Mouse (Mus musculus) inflammation-experienced regulatory T-cells, adult 6 months (primary cell): Measurements from ENCODE around the gene Hoxc6. TPM values are rescaled to one million over a fixed set of nuclear protein-coding genes. Genes with fewer than 3 reads are reported as not detected.

ENCODE experiments used
- ATAC-seq: one replicate; pipeline ENCODE4 v1.8.0; 2017
- polyA plus RNA-seq, 3 experiments: library from polyadenylated mRNA; unstranded; fragments of 100-300 nt; shearing (Covaris generic); gene quantifications; one replicate each; pipeline ENCODE4 v1.2.1; 2017

Gene Hoxc6
- polyA plus RNA-seq, 3 experiments from 2014 or later, result not detected

DNA sequence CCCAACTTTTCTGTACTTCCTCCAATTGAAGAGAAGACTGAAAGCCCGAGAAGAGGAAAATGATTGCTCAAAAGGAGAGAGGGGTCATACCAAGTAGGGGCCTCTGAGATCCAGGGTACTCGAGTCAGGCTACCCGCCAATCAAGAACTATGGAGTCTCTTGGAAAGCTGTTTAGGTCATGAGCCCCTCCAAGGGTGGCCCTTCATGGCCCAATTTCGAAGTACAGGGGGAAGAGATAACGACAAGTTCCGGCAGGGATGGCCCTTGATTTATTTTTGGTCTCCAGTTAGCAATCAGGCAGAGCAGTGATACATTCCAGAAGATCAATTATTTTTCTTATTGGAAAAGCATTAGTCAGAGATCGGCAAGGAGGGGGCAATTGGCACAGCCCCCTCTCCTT lies 6.3 kb upstream of the Hoxc6 start:
- no peak for ATAC-seq

- no peak for ATAC-seq
Measured at GRCm38 (mm10) chr15:102992206-102992605, 5.9 kb upstream of the Hoxc6 start.

DNA sequence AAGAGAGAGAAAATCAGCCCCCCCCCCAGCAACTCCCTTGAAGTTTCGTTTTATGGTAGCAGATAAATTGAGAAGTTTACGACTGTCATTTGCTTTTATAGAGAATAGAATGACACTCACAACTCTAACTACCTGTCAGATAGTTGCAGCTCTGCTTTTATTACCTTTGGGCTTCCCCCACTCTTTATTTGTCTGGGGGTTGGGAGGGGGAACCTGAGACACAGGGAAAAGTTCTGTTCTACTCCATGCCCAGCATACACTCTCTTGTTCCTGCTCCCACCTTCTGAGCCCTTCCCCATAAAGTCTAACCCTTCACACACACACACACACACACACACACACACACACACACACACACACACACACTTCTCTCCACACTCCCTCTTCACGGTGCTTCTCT lies 5.2 kb upstream of the Hoxc6 start:
- ATAC-seq, result no peak

DNA sequence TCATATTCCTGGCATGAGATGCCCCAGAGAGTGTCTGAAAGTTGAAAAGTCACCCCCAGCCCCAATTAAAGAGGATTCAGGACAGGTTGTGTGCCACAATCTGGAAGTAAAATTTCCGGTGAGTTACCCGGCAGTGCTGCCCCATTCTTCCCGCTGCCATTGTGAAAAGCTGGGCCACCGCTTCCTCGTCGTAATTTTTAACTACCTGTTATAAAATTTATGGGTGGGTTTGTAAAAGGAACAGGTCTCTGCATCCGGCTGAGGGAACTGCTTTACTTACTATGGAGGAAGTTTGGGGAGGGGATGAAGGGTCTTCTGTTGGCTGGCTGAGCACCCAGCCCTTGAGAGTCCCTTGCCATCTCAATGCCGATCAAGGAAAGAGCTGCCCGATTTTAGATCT lies 1.5 kb upstream of the Hoxc6 start:
- no peak for ATAC-seq

- no peak for ATAC-seq
Measured at GRCm38 (mm10) chr15:102997431-102997830, 626 bp upstream of the Hoxc6 start.

DNA sequence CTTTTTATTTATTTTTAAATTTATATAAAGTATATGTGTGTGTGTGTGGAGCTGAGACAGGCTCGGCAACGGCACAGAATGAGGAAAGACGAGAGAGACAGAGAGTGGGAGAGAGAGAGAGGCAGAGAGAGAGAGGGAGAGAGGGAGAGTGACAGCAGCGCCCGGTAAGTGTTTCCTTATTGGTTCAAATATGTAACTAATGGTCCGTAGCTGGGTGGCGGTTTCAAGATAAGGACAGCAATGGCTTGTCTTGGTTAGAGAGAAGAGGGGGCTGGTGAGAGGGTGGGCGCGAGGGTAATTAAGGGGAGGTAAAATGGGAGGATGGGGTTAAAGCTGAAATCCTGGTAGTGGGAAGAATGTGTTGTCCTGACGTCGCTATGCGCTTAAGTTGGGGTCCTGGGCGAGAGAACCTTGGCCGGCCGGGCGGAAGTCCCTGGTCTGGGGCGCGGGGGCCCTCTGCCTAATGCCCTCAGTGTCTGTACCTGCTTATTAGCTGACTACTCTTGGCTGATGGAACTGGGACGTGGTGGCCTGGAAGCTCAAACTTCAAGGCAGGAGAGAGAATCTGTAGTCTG lies 638 bp downstream of the Hoxc6 start:
- peak; percentile 35 for ATAC-seq

DNA sequence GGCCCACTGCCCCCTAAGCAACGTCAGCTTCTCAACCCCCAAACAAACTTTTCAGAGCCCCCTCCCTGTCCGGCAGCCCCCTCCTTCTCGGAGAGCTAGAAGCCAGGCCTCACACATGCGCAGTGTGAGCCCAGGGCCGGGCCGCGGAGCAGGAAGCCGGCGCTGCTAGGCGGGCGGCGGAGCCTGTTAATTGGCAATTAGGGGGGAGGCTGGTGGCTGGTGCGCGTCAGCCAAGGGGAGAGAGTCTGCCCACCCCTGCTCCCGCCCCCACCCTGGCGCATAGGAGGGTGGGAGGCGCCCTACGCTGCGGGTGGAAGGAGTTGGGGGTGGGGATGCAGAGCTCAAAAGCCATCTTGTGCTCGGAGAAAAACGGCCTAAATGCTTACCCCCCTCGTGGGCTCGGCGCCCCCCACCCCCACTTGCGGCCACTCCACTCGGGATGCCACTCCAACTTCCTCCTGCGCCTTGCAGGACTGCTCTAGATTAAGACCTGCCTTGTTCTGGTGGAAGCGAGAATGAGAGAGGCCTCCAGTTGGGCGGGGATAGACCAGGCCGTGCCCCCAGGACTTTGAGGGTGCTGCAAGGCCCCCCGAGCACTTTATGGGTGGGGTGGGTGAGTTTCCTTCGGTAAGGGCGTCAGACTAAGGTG lies 1.2 kb downstream of the Hoxc6 start:
- ATAC-seq, result peak; percentile 89

- ATAC-seq, result no peak
Measured at GRCm38 (mm10) chr15:102999955-103000354, 1.9 kb downstream of the Hoxc6 start.

DNA sequence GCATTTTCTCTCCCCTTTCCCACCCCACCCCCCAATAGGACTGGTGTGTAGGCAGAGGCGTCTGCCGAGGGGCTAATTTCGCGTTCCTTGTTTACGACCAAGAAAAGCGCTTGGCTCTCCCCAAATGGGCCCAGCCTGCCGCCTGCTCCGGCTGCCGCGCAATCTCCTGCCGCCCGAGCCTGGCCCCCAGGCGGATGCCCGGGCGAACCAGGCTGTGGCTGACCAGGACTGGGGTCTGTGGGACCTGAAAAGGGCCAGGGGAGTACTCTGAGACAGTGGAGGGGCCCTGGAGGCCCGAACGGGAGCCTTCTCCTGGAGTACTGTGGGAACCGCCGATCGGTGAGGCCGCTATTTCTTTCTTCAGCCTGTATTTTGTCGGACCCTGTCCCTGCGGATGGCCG lies 2.4 kb downstream of the Hoxc6 start:
- ATAC-seq, result no peak

DNA sequence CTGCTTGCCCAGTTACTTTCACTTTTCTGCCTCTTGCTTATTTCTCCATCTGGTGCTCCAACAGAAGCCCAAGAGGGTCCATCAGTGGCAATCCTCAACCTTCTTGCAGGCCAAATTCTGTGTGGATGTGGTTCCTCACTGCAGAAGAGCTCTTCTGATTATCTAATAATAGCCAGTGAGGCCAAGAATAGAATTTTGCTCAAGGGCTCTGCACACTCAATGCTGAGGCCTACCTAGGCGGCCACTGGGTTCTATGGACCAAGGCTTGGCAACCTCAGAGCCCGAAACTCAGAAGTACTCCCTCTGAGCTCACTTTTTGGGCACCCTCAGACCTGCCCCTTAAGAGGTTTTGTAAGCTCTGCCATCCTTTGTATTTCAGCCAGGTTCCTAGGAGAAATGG lies 3.3 kb downstream of the Hoxc6 start:
- no peak for ATAC-seq

- ATAC-seq, result no peak
Measured at GRCm38 (mm10) chr15:103002156-103002555, 4.1 kb downstream of the Hoxc6 start.

DNA sequence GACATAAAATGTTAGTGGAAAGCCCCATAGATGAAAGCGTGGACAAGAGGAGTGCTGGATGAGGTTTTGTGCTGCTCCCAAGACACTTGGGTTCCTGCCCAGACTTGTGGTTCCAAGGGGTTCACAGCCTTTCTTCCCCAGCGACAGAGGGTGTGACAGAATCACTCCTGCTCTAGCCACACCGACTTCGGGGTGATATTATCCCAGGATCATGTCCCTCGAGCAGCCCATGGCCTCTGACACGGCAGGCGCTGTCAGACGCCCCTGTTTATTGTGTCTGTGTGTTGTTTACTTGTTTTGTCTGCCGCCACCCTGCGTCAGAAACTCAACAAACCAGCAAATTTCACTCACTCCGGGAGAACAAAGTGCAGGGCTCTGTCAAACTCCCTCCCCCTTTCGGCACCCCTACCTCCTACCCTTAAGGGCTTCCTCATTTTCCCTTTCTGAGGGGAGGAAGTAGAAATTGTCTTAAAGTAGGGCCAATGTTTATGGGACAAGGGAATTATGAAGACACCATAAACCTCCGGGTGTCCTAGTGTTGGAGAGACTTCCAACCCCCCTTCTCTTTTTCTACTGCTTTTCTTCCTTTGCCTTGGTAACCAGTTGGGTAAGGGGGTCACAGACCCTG lies 4.9 kb downstream of the Hoxc6 start:
- ATAC-seq, result no peak

DNA sequence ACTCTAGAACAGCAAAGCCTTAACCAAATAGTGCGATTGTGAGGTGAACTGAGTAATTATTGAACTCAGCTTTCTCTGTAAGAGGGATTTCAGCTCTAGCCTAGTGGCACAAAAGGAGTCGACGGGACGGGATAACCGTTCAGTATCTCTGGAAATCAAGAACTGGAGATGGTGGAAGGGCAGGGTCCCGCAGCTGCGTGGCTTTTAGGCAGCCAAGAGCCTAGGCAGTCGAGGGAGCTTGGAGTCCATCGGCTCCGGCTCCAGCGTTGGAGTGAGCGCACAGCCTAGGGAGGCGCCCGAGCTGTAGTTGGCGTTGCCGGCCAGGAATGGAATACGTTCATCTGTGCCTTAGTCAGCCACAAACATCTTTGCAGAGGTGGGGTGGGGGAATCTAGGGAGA lies 7.3 kb downstream of the Hoxc6 start:
- no peak for ATAC-seq

DNA sequence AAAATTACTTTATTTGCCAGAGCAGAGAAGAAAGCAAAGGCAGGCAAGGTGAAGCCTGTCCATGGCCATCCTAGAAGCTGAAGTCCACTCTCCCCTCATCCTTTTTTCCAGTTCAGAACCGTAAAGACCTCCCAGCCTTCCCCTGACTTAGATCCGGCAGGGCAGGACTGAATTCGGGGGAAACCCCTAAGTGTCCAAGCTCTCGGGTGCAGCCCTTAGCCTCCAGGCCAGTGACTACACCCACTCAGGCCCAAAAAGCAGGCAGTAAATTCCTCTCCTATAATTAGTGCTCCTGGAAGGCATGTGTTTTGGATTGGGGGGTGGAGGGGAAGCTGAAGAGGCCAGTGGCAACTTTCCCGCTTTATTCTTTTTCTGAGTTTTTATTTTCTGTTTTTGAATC lies 7.7 kb downstream of the Hoxc6 start:
- ATAC-seq, result no peak

DNA sequence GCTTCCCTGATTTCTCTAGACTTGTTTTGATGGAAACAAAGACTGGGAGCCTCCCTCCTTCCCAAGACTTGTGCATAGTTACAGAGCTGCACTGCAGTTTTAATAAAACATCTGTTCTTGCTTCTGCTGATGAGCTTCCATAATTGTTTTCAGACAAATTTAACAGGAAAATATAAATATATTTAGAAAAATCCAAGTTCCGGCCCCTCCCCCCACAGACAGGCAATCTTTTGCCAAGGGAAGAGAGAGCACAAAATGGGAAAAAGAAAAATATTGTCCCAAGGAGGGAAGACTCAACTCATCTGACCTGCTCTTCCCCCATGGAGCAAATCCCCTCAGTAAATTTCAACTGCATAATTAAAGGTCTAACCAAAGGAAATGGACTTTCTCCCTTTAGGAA lies 8.3 kb downstream of the Hoxc6 start:
- no peak for ATAC-seq

DNA sequence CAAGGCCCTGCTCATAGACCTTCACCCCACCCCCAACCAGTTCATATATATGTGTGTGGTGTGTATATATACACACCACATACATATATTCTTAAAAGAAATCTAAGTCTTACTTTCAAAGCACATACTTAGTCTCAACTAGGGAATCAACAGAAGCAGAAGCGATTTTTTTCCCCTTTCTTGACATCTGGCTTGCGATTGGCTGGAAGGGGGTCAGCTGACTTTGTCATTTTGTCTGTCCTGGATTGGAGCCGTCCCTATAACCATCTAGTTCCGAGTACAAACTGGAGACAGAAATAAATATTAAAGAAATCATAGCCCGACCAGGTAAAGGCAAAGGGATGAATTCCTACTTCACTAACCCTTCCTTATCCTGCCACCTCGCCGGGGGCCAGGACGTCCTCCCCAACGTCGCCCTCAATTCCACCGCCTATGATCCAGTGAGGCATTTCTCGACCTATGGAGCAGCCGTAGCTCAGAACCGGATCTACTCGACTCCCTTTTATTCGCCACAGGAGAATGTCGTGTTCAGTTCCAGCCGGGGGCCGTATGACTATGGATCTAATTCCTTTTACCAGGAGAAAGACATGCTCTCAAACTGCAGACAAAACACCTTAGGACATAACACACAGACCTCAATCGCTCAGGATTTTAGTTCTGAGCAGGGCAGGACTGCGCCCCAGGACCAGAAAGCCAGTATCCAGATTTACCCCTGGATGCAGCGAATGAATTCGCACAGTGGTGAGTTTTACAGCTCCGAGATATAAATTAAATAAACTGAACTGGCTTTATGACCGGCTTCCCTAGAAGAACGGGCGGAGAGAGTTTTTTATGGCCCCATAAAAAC lies 11.4 kb downstream of the Hoxc6 start:
- ATAC-seq, result no peak

DNA sequence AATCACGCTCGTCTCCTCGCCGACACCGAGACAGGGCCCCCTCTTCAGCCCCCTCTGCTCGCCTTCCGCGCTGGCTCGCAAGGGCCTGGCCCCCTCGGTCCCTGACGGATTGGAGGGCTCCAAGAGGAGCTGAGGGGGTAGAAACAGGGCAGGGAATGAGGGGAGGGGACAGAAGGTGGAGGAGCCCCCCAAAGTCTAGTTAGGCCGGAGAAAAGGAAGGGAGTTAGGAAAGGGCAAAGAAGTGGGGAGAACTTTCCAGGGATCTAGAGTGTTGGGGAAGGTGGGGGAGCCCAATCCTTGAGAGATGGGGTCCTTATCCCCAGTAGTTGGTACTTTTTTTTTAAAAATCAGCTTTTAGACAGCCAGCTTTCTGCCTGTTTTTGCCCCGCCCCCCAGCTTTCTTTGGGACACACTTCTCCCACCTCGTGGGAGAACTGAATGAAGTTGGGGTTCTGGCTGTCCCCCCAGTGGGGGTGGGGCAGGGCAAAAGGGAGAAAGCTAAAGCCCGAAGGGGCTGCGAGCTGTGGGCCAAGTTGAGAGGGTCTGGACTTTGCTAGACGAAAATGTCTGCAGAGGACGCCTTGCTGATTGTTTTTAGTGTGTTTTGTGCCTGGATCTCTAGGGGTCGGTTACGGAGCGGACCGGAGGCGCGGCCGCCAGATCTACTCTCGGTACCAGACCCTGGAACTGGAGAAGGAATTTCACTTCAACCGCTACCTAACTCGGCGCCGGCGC lies 12.2 kb downstream of the Hoxc6 start:
- ATAC-seq, result no peak

DNA sequence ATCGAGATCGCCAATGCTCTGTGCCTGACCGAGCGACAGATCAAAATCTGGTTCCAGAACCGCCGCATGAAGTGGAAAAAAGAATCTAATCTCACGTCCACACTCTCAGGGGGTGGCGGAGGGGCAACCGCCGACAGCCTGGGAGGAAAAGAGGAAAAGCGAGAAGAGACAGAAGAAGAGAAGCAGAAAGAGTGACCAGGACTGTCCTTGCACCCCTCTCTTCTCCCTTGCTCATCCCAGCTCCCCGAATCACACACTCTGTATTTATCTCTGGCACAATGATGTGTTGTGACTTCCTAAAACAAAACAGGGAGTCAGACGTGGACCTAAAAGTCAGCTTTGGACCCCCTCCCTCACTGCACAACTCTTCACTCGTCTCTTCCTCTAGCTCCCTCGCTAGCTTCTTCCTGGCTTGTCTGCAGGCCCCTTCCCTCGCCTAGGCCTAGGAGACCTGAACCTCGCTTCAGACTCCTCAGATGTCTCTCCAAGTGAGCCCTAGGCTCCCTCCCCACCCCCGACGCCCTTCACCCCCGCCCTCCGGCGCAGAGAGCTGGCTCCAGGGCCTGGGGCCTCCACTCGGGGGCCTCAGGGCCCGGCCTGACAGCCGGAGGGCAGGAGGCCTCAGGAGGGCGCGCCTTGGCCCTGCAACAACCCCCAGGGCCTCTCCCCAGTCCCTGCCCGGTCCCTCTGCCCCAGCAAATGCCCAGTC lies 12.9 kb downstream of the Hoxc6 start:
- ATAC-seq, result no peak

DNA sequence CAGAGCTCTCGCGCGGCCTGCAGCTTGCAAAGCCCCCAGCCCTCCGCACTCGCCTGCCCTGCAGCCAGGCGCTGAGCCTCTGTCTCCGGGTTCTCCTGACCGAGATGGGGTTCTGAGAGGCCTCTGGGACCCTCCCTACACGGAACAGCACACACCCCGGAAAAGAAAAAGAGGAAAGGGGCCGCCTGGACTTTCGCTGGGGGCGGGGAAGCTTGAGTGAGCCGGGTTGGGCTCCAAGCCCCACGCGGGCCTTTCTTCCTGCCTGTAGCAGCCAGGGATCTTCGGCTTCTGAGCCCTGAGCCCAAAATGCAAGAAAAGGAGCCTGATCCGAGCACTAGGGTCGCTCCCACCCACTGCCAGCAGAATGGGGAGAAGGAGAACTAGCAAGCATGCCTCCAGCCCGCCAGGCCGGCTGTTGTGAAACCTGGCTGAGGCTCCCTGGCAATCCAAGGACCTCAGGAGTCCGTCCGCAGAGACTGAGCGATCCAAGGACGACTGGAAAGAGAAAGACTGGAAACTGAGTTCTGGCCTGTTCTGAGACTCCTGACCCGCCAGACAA lies 13.9 kb downstream of the Hoxc6 start:
- ATAC-seq, result no peak

GRCm38 (mm10) chr15:103013238-103013984 lies 15.4 kb downstream of the Hoxc6 start:
- ATAC-seq, result no peak
